Mouse (Mus musculus) gastrocnemius, postnatal 36 days (tissue): Measurements from ENCODE around the gene Nckap1. TPM values are rescaled to one million over a fixed set of nuclear protein-coding genes. Genes with fewer than 3 reads are reported as not detected.

Experiments used
- microRNA-seq, 2 experiments: library from miRNA; unstranded; fragments of <30 nt; microRNA quantifications; one replicate each; pipeline ENCODE4 v1.2.0; 2021
- total RNA-seq, 2 experiments: library from RNA; stranded (reverse); gene quantifications; 2 replicates each; pipeline ENCODE4 v1.2.3; 2021

The Nckap1 gene
- total RNA-seq, 2 experiments from 2014 or later, result 42.2 to 43.0 TPM

Small RNAs within 50 kb of the gene (microRNA-seq; reads per million reads assigned to microRNA genes)
- 0 reads per million in 2 experiments for gene Mir684-1

Other genes starting within 250 kb of the Nckap1 start
- gene Frzb, start 133.8 kb downstream of the Nckap1 start, total RNA-seq, result 10 to 100 TPM; 17.2 to 19.8 TPM
- gene Dusp19, start 35.7 kb upstream of the Nckap1 start, total RNA-seq, result 1 to 10 TPM; 9.3 to 9.4 TPM
- 1 to 10 TPM; 7.2 to 7.7 TPM for gene Nup35, start 35.9 kb upstream of the Nckap1 start, total RNA-seq